Mouse (Mus musculus): ENCODE results near the gene Mecom.
"Not testable (repeated sequence)": the region's sequence is repeated elsewhere in the genome, so short reads cannot be mapped to it uniquely, and the experiment has no call there.

DNA sequence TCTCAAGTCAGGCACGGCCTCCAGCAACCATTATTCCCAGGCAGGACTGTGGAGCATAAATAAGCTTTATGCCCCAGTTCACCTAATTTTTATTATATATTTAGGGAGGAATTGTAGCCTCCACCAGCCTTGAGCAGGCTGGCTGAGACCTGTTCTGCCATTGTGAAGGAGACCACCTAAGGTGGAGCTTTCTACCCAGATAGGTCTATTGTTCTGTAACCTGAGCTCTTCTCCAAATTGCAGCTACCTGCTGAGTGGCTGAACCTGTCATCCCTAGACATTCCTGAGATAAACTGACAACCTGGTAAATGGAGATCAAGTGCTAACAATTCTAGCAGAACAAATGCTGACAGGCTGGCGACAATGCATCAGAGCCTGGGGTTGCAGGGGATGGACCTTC, 18.5 kb upstream of the Mecom start:
- not testable (repeated sequence) for TF ChIP-seq CTCF (IDR thresholded peaks at IDR 0.05; ENCODE audit: borderline replicate concordance, insufficient read depth, low read depth, low read length); POLR2A (IDR thresholded peaks at IDR 0.05; ENCODE audit: borderline replicate concordance, insufficient read depth, low read length)
